Mouse (Mus musculus) urinary bladder, postnatal 25 days (tissue): ENCODE measurements around the gene Fth1.
"Not testable (repeated sequence)": the region's sequence is repeated elsewhere in the genome, so short reads cannot be mapped to it uniquely, and the experiment has no call there.

Experiments used
- DNase-seq: peaks from one replicate; pipeline ENCODE4 v3.0.0; 2022; ENCODE audit warnings: low spot score

Fth1 gene

GRCm38 (mm10) chr19:9980258-9980657 is at the start of gene Fth1:
TSS of gene Fth1 (plus strand) at chr19:9980598.
- no peak for DNase-seq

DNA sequence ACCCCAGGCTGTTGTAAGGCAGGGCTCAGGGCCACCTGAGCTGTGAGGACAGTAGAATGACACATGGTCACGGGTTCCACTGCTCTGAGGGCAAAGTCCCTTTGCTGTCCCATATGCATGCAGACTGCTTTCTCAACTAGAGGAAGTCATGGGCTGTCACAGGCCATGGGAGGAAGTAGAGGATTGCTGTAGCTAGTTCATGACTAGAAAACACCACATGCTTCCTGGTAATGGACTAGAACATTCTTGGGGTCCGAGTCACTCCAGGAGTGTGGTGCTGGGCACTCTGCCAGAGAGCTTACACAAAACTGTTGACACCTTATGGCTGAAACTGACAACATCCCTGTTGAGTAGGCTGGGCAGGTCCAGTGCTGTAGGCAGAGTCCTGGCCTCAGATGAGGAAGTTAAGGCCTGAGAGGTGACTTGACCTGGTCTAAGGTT is 49.2 kb upstream of the Fth1 start:
- DNase-seq: not testable (repeated sequence)

DNA sequence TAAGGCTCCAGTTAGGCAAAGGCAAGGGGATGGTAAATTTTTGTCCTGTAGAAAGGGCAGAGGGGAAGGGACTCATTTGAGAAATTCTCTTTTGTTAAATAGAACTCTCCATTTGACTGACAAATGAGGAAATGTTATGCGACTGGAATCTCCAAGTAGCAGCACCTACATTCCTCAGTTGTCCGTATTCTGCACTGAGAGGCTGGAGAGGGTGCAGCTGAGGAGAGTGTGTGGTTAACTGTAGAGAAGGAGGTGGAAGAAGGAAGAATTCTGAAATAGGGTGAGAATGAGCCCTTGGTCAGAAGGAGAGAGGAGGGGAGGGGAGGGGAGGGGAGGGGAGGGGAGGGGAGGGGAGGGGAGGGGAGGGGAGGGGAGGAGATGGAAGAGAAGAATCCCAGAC is 46.5 kb upstream of the Fth1 start:
- no peak for DNase-seq

GRCm38 (mm10) chr19:9936579-9936978 is 43.8 kb upstream of the Fth1 start:
- DNase-seq: no peak

DNA sequence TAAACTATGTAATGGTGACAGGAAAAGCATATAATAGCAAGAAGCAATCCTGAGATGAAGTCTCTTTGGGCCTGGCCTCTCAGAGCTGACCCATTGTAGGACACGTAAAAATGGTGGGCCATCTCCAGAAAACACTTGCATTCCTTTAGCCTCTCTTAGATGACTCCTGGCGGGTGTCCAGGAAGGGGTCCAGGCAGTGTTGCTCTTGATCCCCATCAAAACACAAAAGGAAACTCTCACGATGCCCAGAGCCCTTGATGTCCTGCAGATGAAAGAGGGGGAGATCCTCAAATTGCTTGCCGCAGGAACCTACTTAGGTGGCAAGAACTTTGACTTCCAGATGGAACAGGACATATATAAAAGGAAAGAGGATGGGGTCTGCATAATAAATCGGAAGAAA is 43.0 kb upstream of the Fth1 start:
- no peak for DNase-seq

DNA sequence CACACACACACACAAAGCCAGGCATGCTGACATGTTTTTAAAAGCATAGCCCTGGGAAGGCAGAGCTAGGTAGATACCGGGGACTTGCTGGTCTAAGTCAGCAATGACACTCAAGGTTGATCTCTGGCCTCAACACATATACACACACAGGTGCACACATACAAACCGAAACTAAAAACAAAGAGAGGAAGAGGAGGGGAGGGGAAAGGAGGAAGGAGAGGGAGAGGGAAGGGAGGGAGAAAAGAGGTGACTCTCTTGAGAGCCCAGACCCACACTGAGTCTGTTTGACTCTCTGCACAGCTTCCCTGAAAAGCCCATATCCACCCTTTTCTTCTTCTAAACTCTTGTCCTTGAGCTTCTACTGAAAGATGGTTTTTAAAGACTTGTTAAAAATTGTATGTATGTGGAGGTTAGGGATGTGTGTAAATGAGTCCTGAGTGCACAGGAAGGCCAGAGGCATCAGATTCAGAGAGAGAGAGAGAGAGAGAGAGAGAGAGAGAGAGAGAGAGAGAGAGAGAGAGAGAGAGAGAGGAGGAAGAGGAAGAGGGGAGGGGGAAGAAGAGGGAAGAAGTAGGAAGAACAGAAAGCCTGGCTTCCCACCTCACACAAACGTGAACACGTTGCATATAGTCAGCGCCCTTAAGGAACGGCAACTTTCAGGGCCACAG is 42.1 kb upstream of the Fth1 start:
- DNase-seq: no peak

- DNase-seq: no peak
Measured at GRCm38 (mm10) chr19:9938824-9939303, 41.5 kb upstream of the Fth1 start.

DNA sequence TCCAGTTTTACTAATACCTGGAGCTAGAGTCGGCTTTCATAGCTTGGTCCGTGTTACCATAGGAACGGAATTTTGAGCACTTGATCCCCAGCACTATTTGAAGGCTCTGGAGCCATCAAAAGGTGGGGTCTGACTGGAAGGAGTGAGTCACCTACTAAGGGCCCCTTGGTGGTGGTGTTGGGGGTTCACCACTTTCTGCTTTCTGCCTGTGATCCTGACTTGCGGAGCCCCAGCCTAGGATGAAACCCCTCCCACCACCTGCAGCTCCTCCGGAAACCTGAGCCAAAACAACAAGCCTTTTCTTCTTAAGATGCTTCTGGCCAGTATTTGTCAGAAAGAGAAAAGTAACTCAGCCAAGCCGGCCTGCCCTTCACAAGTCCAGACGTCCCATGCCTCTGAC is 40.6 kb upstream of the Fth1 start:
- DNase-seq: no peak

- no peak for DNase-seq
Measured at GRCm38 (mm10) chr19:9940903-9941302, 39.5 kb upstream of the Fth1 start.

DNA sequence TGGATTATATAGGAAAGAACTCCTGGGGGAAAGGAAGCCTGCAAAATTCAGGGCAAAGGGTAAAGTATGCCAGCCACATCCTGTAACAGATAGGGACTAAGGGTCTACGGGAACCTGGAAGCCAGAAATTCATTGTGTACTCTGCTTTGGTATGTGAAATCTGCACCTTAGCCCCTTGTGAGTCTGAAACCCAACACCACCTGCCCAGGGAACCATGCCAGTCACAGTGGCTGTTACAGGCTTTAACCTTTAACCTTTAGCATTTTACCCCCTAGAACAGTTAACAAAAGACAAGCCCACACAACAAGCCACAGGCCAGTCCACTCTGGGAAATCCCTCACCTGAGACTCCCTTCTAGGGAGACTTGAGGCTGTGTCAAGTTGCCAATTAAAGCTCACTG is 38.6 kb upstream of the Fth1 start:
- DNase-seq: no peak

GRCm38 (mm10) chr19:9942539-9943533 is 37.6 kb upstream of the Fth1 start:
- no peak for DNase-seq

DNA sequence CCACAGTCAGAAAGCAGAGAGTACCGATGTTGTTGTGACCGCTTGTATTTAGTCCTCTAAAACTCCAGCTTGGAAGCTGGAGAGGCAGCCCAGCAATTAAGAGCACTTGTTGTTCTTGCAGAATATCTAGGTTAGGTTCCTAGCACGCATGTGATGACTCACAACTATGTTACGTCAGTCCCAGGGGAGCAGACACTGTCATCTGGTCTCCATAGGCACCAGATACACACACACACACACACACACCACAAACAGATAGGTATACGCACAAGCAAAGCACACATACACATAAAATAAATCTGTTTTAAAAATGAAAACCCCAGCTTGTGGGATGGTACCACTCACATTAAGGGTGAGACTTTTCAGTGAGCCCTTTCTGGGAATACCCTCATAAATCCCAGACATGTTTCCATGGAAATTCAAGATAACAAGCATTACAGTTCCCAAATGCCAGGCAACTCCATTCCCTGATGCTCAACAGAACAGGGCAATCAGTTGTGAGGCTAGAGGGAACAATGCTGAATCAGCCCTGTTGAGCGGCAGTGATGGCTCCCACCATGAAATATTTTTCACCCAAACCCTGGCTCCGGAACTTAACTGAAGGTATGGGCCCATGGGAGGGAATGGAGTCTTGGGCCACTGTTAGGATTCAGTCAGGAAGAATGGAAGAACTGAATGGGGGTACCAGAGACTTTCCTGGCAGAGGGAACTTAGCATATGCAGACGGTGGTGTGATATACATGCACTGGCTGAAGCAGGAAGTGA is 34.4 kb upstream of the Fth1 start:
- no peak for DNase-seq

GRCm38 (mm10) chr19:9946986-9947385 is 33.4 kb upstream of the Fth1 start:
- no peak for DNase-seq

- DNase-seq: no peak
Measured at GRCm38 (mm10) chr19:9952390-9952789, 28.0 kb upstream of the Fth1 start.

- no peak for DNase-seq
Measured at GRCm38 (mm10) chr19:9952912-9953311, 27.5 kb upstream of the Fth1 start.

DNA sequence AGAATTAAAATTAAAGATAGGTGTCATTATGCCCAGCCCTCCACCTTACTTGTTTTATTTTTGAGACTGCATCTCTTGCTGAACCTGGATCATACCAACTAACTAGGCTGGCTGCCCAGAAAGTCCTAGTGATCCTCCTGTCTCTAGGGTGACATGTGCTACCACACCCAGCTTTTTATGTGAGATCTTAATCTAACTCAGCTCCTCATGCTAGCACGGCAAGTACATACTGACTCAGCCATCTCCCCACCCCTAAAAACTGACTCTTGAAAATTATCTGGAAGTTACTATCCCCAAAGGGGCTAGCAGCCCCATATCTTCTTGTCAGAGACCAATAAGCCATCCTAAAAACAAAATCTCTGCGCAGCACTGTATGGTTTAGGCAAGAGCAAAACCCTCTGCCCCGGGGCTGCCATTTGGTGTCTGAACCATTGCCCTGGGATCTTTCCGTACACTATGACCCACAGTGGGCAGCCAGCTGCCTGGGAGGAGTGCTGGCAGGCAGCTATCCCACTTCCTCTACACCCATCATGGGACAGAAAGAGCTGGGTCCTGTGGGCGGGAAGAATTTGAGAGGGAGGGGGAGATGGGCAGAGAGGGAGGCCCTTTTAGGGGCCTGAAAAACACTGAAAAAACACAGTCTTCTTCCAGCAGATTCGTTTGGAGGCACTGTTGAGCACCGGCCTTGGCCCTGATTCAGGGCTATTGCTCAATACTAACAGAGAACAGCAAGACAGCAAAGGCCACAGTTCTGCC is 26.2 kb upstream of the Fth1 start:
- DNase-seq: peak; percentile 74

- no peak for DNase-seq
Measured at GRCm38 (mm10) chr19:9954811-9955202, 25.6 kb upstream of the Fth1 start.

- no peak for DNase-seq
Measured at GRCm38 (mm10) chr19:9955438-9955837, 25.0 kb upstream of the Fth1 start.

DNA sequence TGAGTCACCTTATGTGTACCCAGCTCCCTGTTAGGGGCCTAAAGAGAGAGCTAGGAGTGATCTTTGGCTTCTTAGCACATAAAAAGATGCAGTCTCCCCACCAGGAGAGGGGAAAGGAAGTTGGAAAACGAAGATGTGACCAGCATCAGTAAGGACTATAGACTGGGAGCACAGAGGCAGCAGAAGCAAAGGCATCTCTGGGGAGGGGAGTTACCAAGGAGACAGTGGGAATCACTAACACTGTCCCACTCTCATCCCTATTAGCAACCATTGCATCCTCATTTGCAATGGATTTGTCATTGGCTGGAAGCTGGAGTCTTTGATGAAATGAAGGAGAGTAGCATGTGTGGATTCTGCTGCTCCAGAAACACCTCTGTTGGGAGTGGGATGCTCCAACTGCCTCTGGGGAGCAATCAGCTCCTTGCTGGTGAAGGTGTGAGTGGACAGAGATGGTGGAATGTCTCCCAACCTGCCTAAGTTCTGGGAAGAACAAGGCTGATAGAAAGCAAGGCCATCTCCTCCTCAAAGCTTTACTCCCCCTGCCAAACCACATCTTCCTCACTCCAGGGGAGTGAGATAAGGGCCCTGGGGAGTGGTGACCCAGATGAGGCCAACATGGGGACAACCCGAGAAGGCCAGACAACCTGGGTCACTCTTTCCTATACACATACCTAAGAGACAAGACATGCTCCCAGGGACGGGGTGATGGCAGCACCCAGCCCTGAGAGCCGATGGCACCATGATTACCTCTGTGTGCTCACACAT is 23.6 kb upstream of the Fth1 start:
- no peak for DNase-seq

GRCm38 (mm10) chr19:9957965-9958364 is 22.4 kb upstream of the Fth1 start:
- DNase-seq: no peak

- DNase-seq: no peak
Measured at GRCm38 (mm10) chr19:9960769-9961168, 19.6 kb upstream of the Fth1 start.
